Mouse (Mus musculus): ENCODE results near the gene Trim15.

DNA sequence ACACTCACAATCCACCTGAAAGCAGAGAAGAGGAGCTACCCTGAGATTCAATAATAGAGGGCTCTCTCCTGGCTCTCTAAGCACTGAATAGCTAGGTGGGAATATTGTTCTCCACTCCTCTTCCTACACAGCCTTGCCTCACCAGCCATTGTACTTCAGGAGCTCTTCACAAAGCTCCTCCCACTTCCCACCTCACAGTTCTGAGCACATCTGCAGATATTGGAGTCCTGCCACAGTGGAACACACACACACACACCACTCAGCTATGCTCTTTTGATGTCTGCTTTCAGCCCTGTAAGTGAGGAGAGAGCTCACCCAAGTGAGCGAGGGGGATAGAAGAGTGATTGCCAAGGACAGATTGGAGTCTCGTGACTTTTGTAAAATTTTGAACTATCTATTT, 16.3 kb upstream of the Trim15 start:
- TF ChIP-seq TCF12 (IDR thresholded peaks at IDR 0.05; ENCODE audit: low read depth, low read length) (no peak), CTCF (IDR thresholded peaks at IDR 0.05 in 2 of 3, conservative IDR thresholded peaks at IDR 0.05 in 1 of 3; ENCODE audit: control insufficient read depth in 1 of 3, insufficient read depth in 1 of 3, low read depth in 2 of 3, low read length in 3 of 3, poor library complexity in 1 of 3, severe bottlenecking in 1 of 3) (no peak), MAZ (IDR thresholded peaks at IDR 0.05; ENCODE audit: low read depth, low read length) (no peak)
